In the genomic region with DNA sequence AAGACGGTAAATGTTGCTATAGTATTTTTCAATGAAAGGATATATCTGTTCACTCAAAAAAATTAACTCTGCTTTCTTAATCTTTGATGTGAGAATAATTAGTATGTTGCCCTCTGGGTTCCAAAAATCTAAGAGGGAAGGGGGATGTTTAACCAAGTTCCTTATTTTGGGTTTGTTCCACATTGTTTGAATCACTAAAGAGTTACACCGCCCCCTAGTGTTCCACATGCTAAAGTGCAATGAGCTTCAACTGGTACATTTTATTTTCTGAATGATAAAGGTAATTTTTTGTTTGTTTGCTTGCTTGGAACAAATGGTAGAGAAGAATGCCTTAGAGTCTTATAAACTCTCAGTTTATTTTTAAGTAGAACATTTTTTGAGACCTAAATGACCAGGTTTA, we compare ENCODE assay signal across 10 mouse cellular contexts. TPM values are rescaled to one million over a fixed set of nuclear protein-coding genes. Genes with fewer than 3 reads are reported as not detected.
A peak's percentile ranks its signal among the peaks of the same experiment; 100 is the strongest.
DNase-seq lines count a peak whose midpoint lies in the region; ATAC-seq and TF ChIP-seq lines count a peak whose summit lies in the region.
"Had no signal": no experiment of that assay in that cellular context is flagged by ENCODE, and none has a peak within 500 bp of the region (broad histone marks: within the 10 kb centered on the region; RNA-seq: fewer than 3 reads in every experiment).

No protein-coding gene starts in this region.

- no peak overlapping the region for H3K4me3 ChIP-seq in gastrocnemius, adult 2 months
- no peak overlapping the region for H3K4me3 ChIP-seq in liver, postnatal 0 days (ENCODE audit: low read depth, low read length)
- H3K4me3 ChIP-seq: midbrain, embryonic 12.5 days had no signal

- peak; percentile 72 for TF ChIP-seq CTCF in gastrocnemius, adult 2 months (IDR thresholded peaks at IDR 0.05)
- TF ChIP-seq CTCF in liver, postnatal 0 days (IDR thresholded peaks at IDR 0.05; ENCODE audit: low read depth) = peak; percentile 68

- no peak for ATAC-seq in liver, postnatal 0 days
- no peak for ATAC-seq in erythroblast, adult 5-6 weeks (replicated peaks; ENCODE audit: low FRiP score, poor library complexity, severe bottlenecking)
- ATAC-seq: forebrain, embryonic 16.5 days had no signal

- no peaks in the 10 kb centered on the region for H3K27me3 ChIP-seq in liver, postnatal 0 days (ENCODE audit: insufficient read depth, low read length)

- intact Hi-C loops in gastrocnemius, adult 2 months (cut with DNase I) = no loop called here

- no peak overlapping the region for H3K4me2 ChIP-seq in liver, postnatal 0 days (ENCODE audit: low read depth, low read length)
- H3K4me2 ChIP-seq: midbrain, embryonic 12.5 days had no signal

- WGBS in liver, postnatal 0 days (ENCODE audit: insufficient replicate concordance) = 47% methylated on average over 2 of the region's 2 CpGs

- no peak for DNase-seq in gastrocnemius, adult 2 months
- no peak for DNase-seq in gastrocnemius, adult 8-10 months (ENCODE audit: low spot score in 2 of 2)
- no peak for DNase-seq in liver, postnatal 0 days
- DNase-seq in liver = no peak
- DNase-seq in ZHBTc4 (ENCODE audit: low read depth, low spot score) = peak; percentile 58
- DNase-seq in lung, postnatal 36 days = peak; percentile 35
- no peak for DNase-seq in adrenal gland, postnatal 4 days (ENCODE audit: low spot score in 2 of 2)

- H3K9ac ChIP-seq in liver, postnatal 0 days (replicated peaks) = no peak overlapping the region
- H3K9ac ChIP-seq: midbrain, embryonic 12.5 days had no signal

- H3K36me3 ChIP-seq in liver, postnatal 0 days (replicated peaks; ENCODE audit: insufficient read depth, low read length) = no peaks in the 10 kb centered on the region
- H3K36me3 ChIP-seq: midbrain, embryonic 12.5 days had no signal

- TF ChIP-seq EP300 in liver, postnatal 0 days (IDR thresholded peaks at IDR 0.05; ENCODE audit: low read depth) = no peak

- H3K27ac ChIP-seq in gastrocnemius, adult 2 months = no peak overlapping the region
- H3K27ac ChIP-seq in liver, postnatal 0 days (ENCODE audit: low read depth) = no peak overlapping the region
- H3K27ac ChIP-seq: midbrain, embryonic 12.5 days had no signal

- no peaks in the 10 kb centered on the region for H3K4me1 ChIP-seq in liver, postnatal 0 days (ENCODE audit: insufficient read depth)
- H3K4me1 ChIP-seq: midbrain, embryonic 12.5 days had no signal

- no peaks in the 10 kb centered on the region for H3K9me3 ChIP-seq in liver, postnatal 0 days (ENCODE audit: low read length)
- H3K9me3 ChIP-seq: midbrain, embryonic 12.5 days had no signal

RNA-seq across cellular contexts. Expression of a gene that starts 11.1 kb away (rescaled TPM):
- 100 to 1,000 TPM; 124 to 144 TPM for total RNA-seq in gastrocnemius, adult 2 months (2021)
- 10 to 100 TPM; 90.4 to 99.0 (median 92.9) TPM for total RNA-seq in gastrocnemius, adult 8-10 months (2022)
- polyA plus RNA-seq in liver, postnatal 0 days (2015; fragmentation: Nextera tagmentation; extraction: Ambion mirVana) = 2.3 and 2.7 TPM in 2 replicates
- 10 to 100 TPM; 27.5 to 31.2 TPM for total RNA-seq in adrenal gland, postnatal 4 days (2021)
- 1.7 TPM in 1 of 2 replicates, not detected in the other for total RNA-seq in erythroblast, adult 5-6 weeks (2015; ENCODE audit: low replicate concordance)
- total RNA-seq in erythroblast, adult 5-6 weeks (2017; ENCODE audit: low replicate concordance) = 0.17 and 2.9 TPM in 2 replicates

Comparison
In these comparisons a context has a peak if more than half of its experiments do, and no peak if none do; other contexts are left out.
1. DNase-seq: peak in ZHBTc4 (single experiment) and lung, postnatal 36 days (single experiment); none in gastrocnemius, adult 2 months (single experiment), gastrocnemius, adult 8-10 months (0 of 2), liver, postnatal 0 days (single experiment), liver (single experiment) and adrenal gland, postnatal 4 days (0 of 2).
2. RNA of a gene that starts 11.1 kb away (total RNA-seq): 124 to 144 TPM in gastrocnemius, adult 2 months, 90.4 to 99.0 TPM in gastrocnemius, adult 8-10 months and 27.5 to 31.2 TPM in adrenal gland, postnatal 4 days; 0.17 to 2.9 TPM in erythroblast, adult 5-6 weeks; every median in the first group is over 4 times any median in the second.